Mouse (Mus musculus) frontal cortex, adult (tissue): ENCODE measurements at regions not wholly inside any gene's neighbourhood (a gene's known extent, or its start where the extent isn't known, plus 50 kb on each side); places are given as distances from the start of the nearest gene placed in this dataset.

Source experiments
- ATAC-seq: cut with Nextera tagmentation; 2 replicates; pipeline ENCODE4 v1.9.2; 2017; ENCODE audit warnings: mild to moderate bottlenecking, moderate library complexity, mixed read lengths; ENCODE audit not compliant: low TSS enrichment

GRCm38 (mm10) chr16:57823329-57823728, 68.8 kb upstream of the Col8a1 start:
- no peak for ATAC-seq

GRCm38 (mm10) chr16:57845416-57845815, 90.9 kb upstream of the Col8a1 start:
- no peak for ATAC-seq

- no peak for ATAC-seq
These were observed 91.8 kb upstream of the Col8a1 start for GRCm38 (mm10) chr16:57846386-57846785.

GRCm38 (mm10) chr16:57851854-57852253, 97.3 kb upstream of the Col8a1 start:
- no peak for ATAC-seq

- ATAC-seq = no peak
These were observed 98.4 kb upstream of the Col8a1 start for GRCm38 (mm10) chr16:57852838-57853460.

GRCm38 (mm10) chr16:57853751-57854150, 99.2 kb upstream of the Col8a1 start:
- ATAC-seq = no peak

GRCm38 (mm10) chr16:57857071-57857470, 102.5 kb upstream of the Col8a1 start:
- no peak for ATAC-seq

GRCm38 (mm10) chr16:57858151-57858764, 103.7 kb upstream of the Col8a1 start:
- no peak for ATAC-seq

GRCm38 (mm10) chr16:57858765-57859201, 104.2 kb upstream of the Col8a1 start:
- ATAC-seq = peak; percentile 62

GRCm38 (mm10) chr16:57863206-57863860, 108.8 kb upstream of the Col8a1 start:
- peak; percentile 67 for ATAC-seq

- no peak for ATAC-seq
These were observed 122.3 kb upstream of the Col8a1 start for GRCm38 (mm10) chr16:57876857-57877256.

- ATAC-seq = no peak
These were observed 127.1 kb upstream of the Col8a1 start for GRCm38 (mm10) chr16:57881575-57882094.

GRCm38 (mm10) chr16:57888138-57888537, 133.6 kb upstream of the Col8a1 start:
- ATAC-seq = no peak

GRCm38 (mm10) chr16:57888553-57888952, 134.0 kb upstream of the Col8a1 start:
- no peak for ATAC-seq

- no peak for ATAC-seq
These were observed 135.6 kb upstream of the Col8a1 start for GRCm38 (mm10) chr16:57890135-57890534.

- ATAC-seq = no peak
These were observed 138.6 kb upstream of the Col8a1 start for GRCm38 (mm10) chr16:57893111-57893510.

GRCm38 (mm10) chr16:57893698-57894352, 139.3 kb upstream of the Col8a1 start:
- peak; percentile 96 for ATAC-seq

GRCm38 (mm10) chr16:57901006-57901405, 146.5 kb upstream of the Col8a1 start:
- no peak for ATAC-seq

GRCm38 (mm10) chr16:57902498-57902897, 148.0 kb upstream of the Col8a1 start:
- no peak for ATAC-seq

GRCm38 (mm10) chr16:57912001-57912400, 157.5 kb upstream of the Col8a1 start:
- no peak for ATAC-seq

GRCm38 (mm10) chr16:57914506-57914905, 160.0 kb upstream of the Col8a1 start:
- no peak for ATAC-seq

- ATAC-seq = no peak
These were observed 160.9 kb upstream of the Col8a1 start for GRCm38 (mm10) chr16:57915451-57915850.
